Mouse (Mus musculus) thymus, adult 2 months (tissue): ENCODE data around the gene Krtap10-4.

Experiments used
- CTCF ChIP-seq: fragments of 200-500 bp; IDR thresholded peaks from 2 replicates; pipeline ENCODE4 v1.5.1; 2012; ENCODE audit warnings: mild to moderate bottlenecking, control low read depth, low read length, moderate library complexity, borderline replicate concordance; ENCODE audit not compliant: control insufficient read depth, poor library complexity, insufficient read depth; ENCODE audit errors: extremely low read depth
- POLR2A ChIP-seq: fragments of 200-500 bp; IDR thresholded peaks from 2 replicates; pipeline ENCODE4 v1.6.1; 2012; ENCODE audit warnings: mild to moderate bottlenecking, low read length, control low read depth, moderate library complexity; ENCODE audit not compliant: control insufficient read depth, poor library complexity, insufficient read depth; ENCODE audit errors: extremely low read depth

GRCm38 (mm10) chr10:77797677-77798076, 29.2 kb downstream of the Krtap10-4 start:
- TF ChIP-seq CTCF, result no peak
- TF ChIP-seq POLR2A, result no peak
